Mouse (Mus musculus) lung, postnatal 0 days (tissue): ENCODE measurements around the gene Proser2. TPM values are rescaled to one million over a fixed set of nuclear protein-coding genes. Genes with fewer than 3 reads are reported as not detected.

Experiments used
- ATAC-seq: fragments of 200-750 bp; cut with Nextera tagmentation; 2 replicates; pipeline ENCODE4 v1.8.0; 2017; ENCODE audit warnings: moderate library complexity
- DNase-seq: peaks from one replicate; pipeline ENCODE4 v3.0.0-alpha.2; 2016; ENCODE audit warnings: low spot score
- H3K27ac ChIP-seq: fragments of 300-500 bp; sonication (generic); 2 replicates; pipeline ENCODE4 v1.5.1; 2014; ENCODE audit warnings: antibody characterized with exemption, mild to moderate bottlenecking, low read length, mixed read lengths
- H3K27me3 ChIP-seq: fragments of 300-500 bp; sonication (generic); replicated peaks from 2 replicates; pipeline ENCODE4 v1.6.1; 2014; ENCODE audit warnings: low read length, mixed read lengths; ENCODE audit not compliant: insufficient read depth
- H3K36me3 ChIP-seq: fragments of 300-500 bp; sonication (generic); 2 replicates; pipeline ENCODE4 v1.6.1; 2014; ENCODE audit warnings: low read length, mixed read lengths; ENCODE audit not compliant: insufficient read depth
- H3K4me1 ChIP-seq: fragments of 300-500 bp; sonication (generic); 2 replicates; pipeline ENCODE4 v1.6.1; 2014; ENCODE audit warnings: antibody characterized with exemption, low read depth, low read length, mixed read lengths; ENCODE audit not compliant: insufficient read depth
- H3K4me2 ChIP-seq: fragments of 300-500 bp; sonication (generic); replicated peaks from 2 replicates; pipeline ENCODE4 v1.6.1; 2014; ENCODE audit warnings: low read depth, mild to moderate bottlenecking, low read length, moderate library complexity, mixed read lengths
- H3K4me3 ChIP-seq: fragments of 300-500 bp; sonication (generic); 2 replicates; pipeline ENCODE4 v1.5.1; 2014; ENCODE audit warnings: low read depth, low read length
- H3K9ac ChIP-seq: fragments of 300-500 bp; sonication (generic); replicated peaks from 2 replicates; pipeline ENCODE4 v1.6.1; 2014; ENCODE audit warnings: low read depth, mild to moderate bottlenecking
- H3K9me3 ChIP-seq: fragments of 300-500 bp; sonication (generic); 2 replicates; pipeline ENCODE4 v1.6.1; 2016; ENCODE audit warnings: low read length, mixed read lengths
- CTCF ChIP-seq: IDR thresholded peaks from 2 replicates; pipeline ENCODE4 v1.5.1; 2016; ENCODE audit warnings: antibody characterized with exemption, mild to moderate bottlenecking
- EP300 ChIP-seq: IDR thresholded peaks from 2 replicates; pipeline ENCODE4 v1.6.1; 2016; ENCODE audit warnings: antibody characterized with exemption, mild to moderate bottlenecking, control low read depth
- WGBS: fragments of 180-500 bp; shearing (Covaris S2); extraction: QIAGEN DNeasy Blood & Tissue Kit; methylation state at CpG from one replicate; pipeline ENCODE4 v1.1.7; 2014; 5-methylcytosine and 5-hydroxymethylcytosine counted together
- polyA plus RNA-seq: library from polyadenylated mRNA; unstranded; fragments of >200 nt; fragmentation: Nextera tagmentation; extraction: Ambion mirVana; gene quantifications from 2 replicates; pipeline ENCODE4 v1.2.1, GENCODE M21; 2015

Proser2 gene
- polyA plus RNA-seq, 1 experiment from 2014 or later = 14.0 TPM

- no peak overlapping the region for H3K4me2 ChIP-seq
- no peak overlapping the region for H3K9ac ChIP-seq
- no peak overlapping the region for H3K4me3 ChIP-seq
- WGBS = 65% methylated on average over 16 of the region's 16 CpGs
- H3K27ac ChIP-seq = no peak overlapping the region
- no peaks in the 10 kb centered on the region for H3K9me3 ChIP-seq
- DNase-seq = peak; percentile 43
- TF ChIP-seq EP300 (no peak), CTCF (no peak)
- H3K27me3 ChIP-seq = no peaks in the 10 kb centered on the region
- no peaks in the 10 kb centered on the region for H3K4me1 ChIP-seq
- H3K36me3 ChIP-seq = no peaks in the 10 kb centered on the region
- no peak for ATAC-seq
Observed at GRCm38 (mm10) chr2:6142915-6143654, 13.1 kb upstream of the Proser2 start.

- Histone ChIP-seq H3K9me3 (no peaks in the 10 kb centered on the region), H3K27ac (no peak overlapping the region), H3K9ac (no peak overlapping the region), H3K27me3 (no peaks in the 10 kb centered on the region), H3K36me3 (no peaks in the 10 kb centered on the region), H3K4me3 (no peak overlapping the region), H3K4me2 (no peak overlapping the region), H3K4me1 (no peaks in the 10 kb centered on the region)
- ATAC-seq (no peak), DNase-seq (no peak)
- TF ChIP-seq EP300 (no peak), CTCF (no peak)
- 64% methylated on average over 9 of the region's 9 CpGs for WGBS
Observed at GRCm38 (mm10) chr2:6140572-6141161, 10.7 kb upstream of the Proser2 start.

- H3K36me3 ChIP-seq = no peaks in the 10 kb centered on the region
- whole genome bisulfite sequencing = 88% methylated on average over 19 of the region's 19 CpGs
- H3K9ac ChIP-seq = no peak overlapping the region
- no peaks in the 10 kb centered on the region for H3K4me1 ChIP-seq
- H3K27me3 ChIP-seq = no peaks in the 10 kb centered on the region
- H3K4me2 ChIP-seq = no peak overlapping the region
- TF ChIP-seq EP300 (no peak), CTCF (no peak)
- DNase-seq (no peak), ATAC-seq (no peak)
- no peak overlapping the region for H3K4me3 ChIP-seq
- no peak overlapping the region for H3K27ac ChIP-seq
- no peaks in the 10 kb centered on the region for H3K9me3 ChIP-seq
Observed at GRCm38 (mm10) chr2:6133871-6134270, 3.9 kb upstream of the Proser2 start.

- no peaks in the 10 kb centered on the region; the same call in 1 of the 2 replicates for H3K4me1 ChIP-seq
- H3K4me2 ChIP-seq = peak overlapping the region; percentile 87
- DNase-seq = peak; percentile 32
- H3K9ac ChIP-seq = no peak overlapping the region
- 34% methylated on average over 8 of the region's 8 CpGs for WGBS
- H3K27ac ChIP-seq = no peak overlapping the region
- TF ChIP-seq EP300 = no peak
- TF ChIP-seq CTCF = no peak
- peak overlapping the region; percentile 68 for H3K4me3 ChIP-seq
- H3K27me3 ChIP-seq = no peaks in the 10 kb centered on the region
- H3K36me3 ChIP-seq = no peaks in the 10 kb centered on the region
- no peaks in the 10 kb centered on the region for H3K9me3 ChIP-seq
- no peak for ATAC-seq
Observed at GRCm38 (mm10) chr2:6128881-6129280, 1.1 kb downstream of the Proser2 start.

- 77% methylated on average over 11 of the region's 11 CpGs for WGBS
- no peak for ATAC-seq
- Histone ChIP-seq H3K9me3 (no peaks in the 10 kb centered on the region), H3K4me1 (no peaks in the 10 kb centered on the region; the same call in 1 of the 2 replicates), H3K9ac (no peak overlapping the region), H3K36me3 (no peaks in the 10 kb centered on the region), H3K27me3 (no peaks in the 10 kb centered on the region), H3K4me2 (peak overlapping the region; percentile 87), H3K27ac (no peak overlapping the region), H3K4me3 (peak overlapping the region; percentile 8; the same call in 1 of the 2 replicates)
- no peak for TF ChIP-seq CTCF
- TF ChIP-seq EP300 = no peak
- no peak for DNase-seq
Observed at GRCm38 (mm10) chr2:6128136-6128805, 1.7 kb downstream of the Proser2 start.

GRCm38 (mm10) chr2:6123046-6123445 lies 7.0 kb downstream of the Proser2 start:
- TF ChIP-seq EP300 (no peak), CTCF (no peak)
- H3K9ac ChIP-seq = no peak overlapping the region
- no peak overlapping the region for H3K27ac ChIP-seq
- H3K4me1 ChIP-seq = no peaks in the 10 kb centered on the region
- ATAC-seq (no peak), DNase-seq (no peak)
- no peaks in the 10 kb centered on the region for H3K36me3 ChIP-seq
- H3K4me3 ChIP-seq = no peak overlapping the region
- H3K4me2 ChIP-seq = no peak overlapping the region
- no peaks in the 10 kb centered on the region for H3K9me3 ChIP-seq
- no peaks in the 10 kb centered on the region for H3K27me3 ChIP-seq
- 80% methylated on average over 7 of the region's 7 CpGs for WGBS
